Mouse (Mus musculus): ENCODE data around the gene Vmn2r114. TPM values are rescaled to one million over a fixed set of nuclear protein-coding genes. Genes with fewer than 3 reads are reported as not detected.
"Not testable (repeated sequence)": the region's sequence is repeated elsewhere in the genome, so short reads cannot be mapped to it uniquely, and the experiment has no call there.

Gene Vmn2r114
- polyA plus RNA-seq (2015; fragmentation: Nextera tagmentation; extraction: Ambion mirVana), result not detected in 2 replicates

- H3K4me3 ChIP-seq; H3K27ac ChIP-seq (replicated peaks); H3K27me3 ChIP-seq (replicated peaks); H3K36me3 ChIP-seq; ATAC-seq (ENCODE audit: extremely low read depth, insufficient number of reproducible peaks, low FRiP score, low TSS enrichment); H3K9ac ChIP-seq; H3K4me1 ChIP-seq; H3K4me2 ChIP-seq: not testable (repeated sequence)
- H3K9me3 ChIP-seq, result peaks cover 13% of the 10 kb centered on the region
- WGBS, result 54% methylated on average over 2 of the region's 2 CpGs
These were observed at the start of gene Vmn2r114 for GRCm38 (mm10) chr17:23312437-23312836. Gene Vmn2r114, minus strand, starts transcription at chr17:23312537.

- Histone ChIP-seq H3K36me3 (no peaks in the 10 kb centered on the region), H3K9ac (no peak overlapping the region), H3K9me3 (no peaks in the 10 kb centered on the region), H3K4me3 (no peak overlapping the region), H3K27me3 (replicated peaks) (no peaks in the 10 kb centered on the region), H3K4me1 (no peaks in the 10 kb centered on the region), H3K4me2 (no peak overlapping the region), H3K27ac (replicated peaks) (no peak overlapping the region)
- 47% methylated on average over 1 of the region's 1 CpGs for WGBS
- no peak for ATAC-seq (ENCODE audit: extremely low read depth, insufficient number of reproducible peaks, low FRiP score, low TSS enrichment)
These were observed 39.3 kb upstream of the Vmn2r114 start for GRCm38 (mm10) chr17:23351644-23352043.

GRCm38 (mm10) chr17:23343441-23343840 is 31.1 kb upstream of the Vmn2r114 start, which contains the start of gene Vmn2r115:
Gene Vmn2r115, plus strand, starts transcription at chr17:23343741.
- not testable (repeated sequence) for ATAC-seq (ENCODE audit: extremely low read depth, insufficient number of reproducible peaks, low FRiP score, low TSS enrichment); H3K9me3 ChIP-seq; H3K27ac ChIP-seq (replicated peaks); H3K4me1 ChIP-seq; H3K36me3 ChIP-seq; H3K9ac ChIP-seq; H3K4me3 ChIP-seq; H3K27me3 ChIP-seq (replicated peaks); H3K4me2 ChIP-seq
- WGBS, result 36% methylated on average over 2 of the region's 2 CpGs

GRCm38 (mm10) chr17:23330657-23331056 is 18.3 kb upstream of the Vmn2r114 start:
- H3K4me2 ChIP-seq, result no peak overlapping the region
- ATAC-seq (ENCODE audit: extremely low read depth, insufficient number of reproducible peaks, low FRiP score, low TSS enrichment), result 0 out of 2 replicates have a peak, but pooled peaks have one; percentile 46

More at GRCm38 (mm10) chr17:23330657-23331056, 18.3 kb upstream of the Vmn2r114 start:
- Histone ChIP-seq H3K9me3 (peaks cover 33% of the 10 kb centered on the region), H3K4me3 (no peak overlapping the region), H3K36me3 (no peaks in the 10 kb centered on the region), H3K4me1 (no peaks in the 10 kb centered on the region), H3K27ac (replicated peaks) (no peak overlapping the region), H3K9ac (no peak overlapping the region), H3K27me3 (replicated peaks) (no peaks in the 10 kb centered on the region)
- 66% methylated on average over 6 of the region's 6 CpGs for WGBS

Other genes starting within 250 kb of the Vmn2r114 start
- gene Zfp40, start 119.3 kb downstream of the Vmn2r114 start, polyA plus RNA-seq (2015; fragmentation: Nextera tagmentation; extraction: Ambion mirVana), result 7.6 TPM in 2 replicates
- not detected in 2 replicates for gene Vmn2r115, start 31.2 kb upstream of the Vmn2r114 start, polyA plus RNA-seq (2015; fragmentation: Nextera tagmentation; extraction: Ambion mirVana)
- gene Vmn2r116, start 72.1 kb upstream of the Vmn2r114 start, polyA plus RNA-seq (2015; fragmentation: Nextera tagmentation; extraction: Ambion mirVana), result not detected in 2 replicates
- not detected in 2 replicates for gene Vmn2r117, start 167.2 kb upstream of the Vmn2r114 start, polyA plus RNA-seq (2015; fragmentation: Nextera tagmentation; extraction: Ambion mirVana)